Mouse (Mus musculus) adrenal gland, adult 2 months (tissue): Measurements from ENCODE around the gene Uap1. TPM values are rescaled to one million over a fixed set of nuclear protein-coding genes. Genes with fewer than 3 reads are reported as not detected.

Experiments
- DNase-seq: peaks from one replicate; pipeline ENCODE4 v3.0.0; 2021
- long read RNA-seq: library from polyadenylated mRNA; stranded (forward); transcript quantifications from one replicate; pipeline ENCODE4 v2.0.0, GENCODE M21; 2021
- polyA plus RNA-seq: library from polyadenylated mRNA; depleted of rRNA; stranded (reverse); fragments of >200 nt; gene quantifications from 2 replicates; pipeline ENCODE4 v1.2.3, GENCODE M21; 2012; rRNA removed
- total RNA-seq, 2 experiments: library from RNA; stranded (reverse); gene quantifications; 2 replicates each; pipeline ENCODE4 v1.2.3; 2021

The Uap1 gene
- total RNA-seq = 10 to 100 TPM; 42.3 to 47.2 TPM
- 7.0 and 7.5 TPM in 2 replicates for polyA plus RNA-seq
- long read RNA-seq, transcript Uap1-203 (11 exons, 2,287 nt) = minor isoform, 21 of 62 reads
- long read RNA-seq, transcript Uap1-202 (10 exons, 2,311 nt) = major isoform, 29 of 62 reads
- long read RNA-seq, transcript Uap1-201 (11 exons, 2,283 nt) = minor isoform, 6 of 62 reads
- long read RNA-seq, partial matches to known transcripts = 2 of 62 reads
- long read RNA-seq, other reads (novel, unspliced or antisense) = 4 of 62 reads

- DNase-seq = peak; percentile 100
Observed at GRCm38 (mm10) chr1:170174814-170175332, at the start of gene Uap1. Gene Uap1 (minus strand): TSS chr1:170174957.

- peak; percentile 52 for DNase-seq
Observed at GRCm38 (mm10) chr1:170223276-170223675, 48.5 kb upstream of the Uap1 start.

- no peak for DNase-seq
Observed at GRCm38 (mm10) chr1:170220351-170220750, 45.6 kb upstream of the Uap1 start.

GRCm38 (mm10) chr1:170218091-170218884 lies 43.5 kb upstream of the Uap1 start:
- DNase-seq = no peak

GRCm38 (mm10) chr1:170215590-170215989 lies 40.8 kb upstream of the Uap1 start:
- no peak for DNase-seq

- peak; percentile 94 for DNase-seq
Observed at GRCm38 (mm10) chr1:170214757-170215522, 40.2 kb upstream of the Uap1 start, which contains the start of gene Uhmk1. Gene Uhmk1 (minus strand): TSS chr1:170215397.

- DNase-seq = no peak
Observed at GRCm38 (mm10) chr1:170214383-170214756, 39.6 kb upstream of the Uap1 start.

- DNase-seq = no peak
Observed at GRCm38 (mm10) chr1:170213181-170213879, 38.6 kb upstream of the Uap1 start.

- DNase-seq = no peak
Observed at GRCm38 (mm10) chr1:170206395-170206794, 31.6 kb upstream of the Uap1 start.

- peak; percentile 31 for DNase-seq
Observed at GRCm38 (mm10) chr1:170200379-170200778, 25.6 kb upstream of the Uap1 start.

- DNase-seq = no peak
Observed at GRCm38 (mm10) chr1:170196211-170196610, 21.5 kb upstream of the Uap1 start.

- no peak for DNase-seq
Observed at GRCm38 (mm10) chr1:170191925-170192324, 17.2 kb upstream of the Uap1 start.

GRCm38 (mm10) chr1:170190225-170190624 lies 15.5 kb upstream of the Uap1 start:
- no peak for DNase-seq

- DNase-seq = peak; percentile 83
Observed at GRCm38 (mm10) chr1:170188601-170189000, 13.8 kb upstream of the Uap1 start.

GRCm38 (mm10) chr1:170186531-170186930 lies 11.8 kb upstream of the Uap1 start:
- DNase-seq = no peak

- DNase-seq = no peak
Observed at GRCm38 (mm10) chr1:170185137-170185536, 10.4 kb upstream of the Uap1 start.

- no peak for DNase-seq
Observed at GRCm38 (mm10) chr1:170182706-170183105, 7.9 kb upstream of the Uap1 start.

GRCm38 (mm10) chr1:170176661-170177239 lies 2.0 kb upstream of the Uap1 start:
- DNase-seq = no peak

GRCm38 (mm10) chr1:170175848-170176247 lies 1.1 kb upstream of the Uap1 start:
- DNase-seq = no peak

- peak; percentile 67 for DNase-seq
Observed at GRCm38 (mm10) chr1:170173991-170174813, 555 bp downstream of the Uap1 start.
